Mouse (Mus musculus) intestine, embryonic 16.5 days (tissue): ENCODE results near the gene Wbp1l. TPM values are rescaled to one million over a fixed set of nuclear protein-coding genes. Genes with fewer than 3 reads are reported as not detected.

ENCODE experiments used
- ATAC-seq: fragments of 200-750 bp; cut with Nextera tagmentation; 2 replicates; pipeline ENCODE4 v1.8.0; 2017; ENCODE audit warnings: moderate TSS enrichment, moderate library complexity
- H3K27ac ChIP-seq: fragments of 300-500 bp; sonication (generic); 2 replicates; pipeline ENCODE4 v1.5.1; 2014; ENCODE audit warnings: mild to moderate bottlenecking, low read length
- H3K27me3 ChIP-seq: fragments of 300-500 bp; sonication (generic); replicated peaks from 2 replicates; pipeline ENCODE4 v1.6.1; 2014; ENCODE audit warnings: low read length, control low read depth, mixed read lengths; ENCODE audit not compliant: control insufficient read depth, insufficient read depth
- H3K36me3 ChIP-seq: fragments of 300-500 bp; sonication (generic); 2 replicates; pipeline ENCODE4 v1.6.1; 2014; ENCODE audit warnings: low read length, control low read depth; ENCODE audit not compliant: control insufficient read depth, insufficient read depth
- H3K4me1 ChIP-seq: fragments of 300-500 bp; sonication (generic); 2 replicates; pipeline ENCODE4 v1.6.1; 2014; ENCODE audit warnings: low read length, control low read depth, mixed read lengths; ENCODE audit not compliant: control insufficient read depth, insufficient read depth
- H3K4me2 ChIP-seq: fragments of 300-500 bp; sonication (generic); 2 replicates; pipeline ENCODE4 v1.6.1; 2014; ENCODE audit warnings: low read depth, low read length, control low read depth
- H3K4me3 ChIP-seq: fragments of 300-500 bp; sonication (generic); 2 replicates; pipeline ENCODE4 v1.5.1; 2014; ENCODE audit warnings: mild to moderate bottlenecking, low read length
- H3K9ac ChIP-seq: fragments of 300-500 bp; sonication (generic); 2 replicates; pipeline ENCODE4 v1.6.1; 2014; ENCODE audit warnings: low read depth, low read length
- H3K9me3 ChIP-seq: fragments of 300-500 bp; sonication (generic); 2 replicates; pipeline ENCODE4 v1.6.1; 2016; ENCODE audit warnings: low read length, control low read depth; ENCODE audit not compliant: control insufficient read depth
- WGBS: fragments of 180-500 bp; shearing (Covaris S2); extraction: QIAGEN DNeasy Blood & Tissue Kit; methylation state at CpG from one replicate; pipeline ENCODE4 v1.1.7; 2014; 5-methylcytosine and 5-hydroxymethylcytosine counted together
- polyA plus RNA-seq: library from polyadenylated mRNA; unstranded; fragments of >200 nt; fragmentation: Nextera tagmentation; extraction: Ambion mirVana; gene quantifications from 2 replicates; pipeline ENCODE4 v1.2.1, GENCODE M21; 2015

The Wbp1l gene
- polyA plus RNA-seq, 1 experiment from 2014 or later, result 39.3 TPM

DNA sequence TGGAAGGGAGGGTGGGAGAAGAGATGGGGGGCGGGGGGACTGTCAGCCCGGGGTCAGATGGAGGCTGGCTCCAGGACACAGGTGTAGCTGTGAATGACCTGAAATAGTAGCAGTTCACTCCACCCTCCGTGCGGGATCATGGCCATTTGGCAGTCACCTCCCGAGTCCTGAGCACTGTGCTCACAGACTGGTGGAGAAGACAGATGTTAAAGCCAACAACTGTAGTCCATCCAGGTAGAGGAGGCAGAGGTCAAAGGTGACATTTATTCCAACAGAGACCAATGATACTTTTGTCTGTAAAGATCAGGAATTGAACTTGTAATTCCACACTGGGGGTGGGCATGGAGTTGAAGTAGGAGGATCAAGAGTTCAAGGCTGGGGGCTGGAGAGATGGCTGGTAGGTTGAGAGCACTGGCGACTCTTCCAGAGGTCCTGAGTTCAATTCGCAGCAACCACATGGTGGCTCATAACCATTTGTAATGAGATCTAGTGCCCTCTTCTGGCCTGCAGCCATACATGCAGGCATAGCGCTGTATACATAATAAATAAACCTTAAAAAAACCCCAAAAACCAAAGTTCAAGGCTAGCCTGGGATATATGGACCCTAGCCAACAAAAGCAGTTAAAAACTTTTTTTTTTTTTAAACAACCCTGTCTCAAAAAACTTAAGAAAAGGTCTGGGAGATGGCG, 6.0 kb upstream of the Wbp1l start:
- Histone ChIP-seq H3K9me3 (no peaks in the 10 kb centered on the region), H3K4me3 (no peak overlapping the region), H3K36me3 (0 out of 2 replicates have a peak, but pooled peaks cover 4% of the 10 kb centered on the region), H3K4me2 (no peak overlapping the region), H3K27ac (no peak overlapping the region), H3K9ac (no peak overlapping the region), H3K27me3 (no peaks in the 10 kb centered on the region), H3K4me1 (no peaks in the 10 kb centered on the region)
- 95% methylated on average over 9 of the region's 9 CpGs for WGBS
- no peak for ATAC-seq

DNA sequence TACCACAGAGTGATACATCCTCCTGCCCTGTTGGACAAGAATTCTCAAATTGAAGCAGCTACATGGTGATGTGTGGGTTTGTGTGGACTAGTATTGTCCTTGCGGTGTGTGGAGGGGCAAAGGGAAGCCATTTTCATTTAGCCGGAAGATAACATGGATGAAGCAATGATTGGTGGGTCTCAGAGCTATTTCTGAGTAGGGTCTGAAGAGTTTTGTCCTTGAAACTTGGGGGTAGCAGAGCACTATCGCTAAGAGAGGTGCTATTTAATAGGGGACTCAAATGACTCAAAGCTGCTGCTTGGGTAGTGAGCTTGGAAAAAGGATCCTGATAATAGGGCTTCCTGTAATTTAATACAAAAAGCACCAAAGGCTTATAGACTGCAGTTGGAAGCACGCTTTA, 697 bp upstream of the Wbp1l start:
- 78% methylated on average over 4 of the region's 4 CpGs for WGBS
- H3K27me3 ChIP-seq, result no peaks in the 10 kb centered on the region
- H3K9ac ChIP-seq, result no peak overlapping the region
- H3K27ac ChIP-seq, result peak overlapping the region; percentile 39; the same call in 1 of the 2 replicates
- 0 out of 2 replicates have a peak, but pooled peaks cover 4% of the 10 kb centered on the region for H3K36me3 ChIP-seq
- no peak for ATAC-seq
- peaks cover 21% of the 10 kb centered on the region for H3K4me1 ChIP-seq
- H3K9me3 ChIP-seq, result no peaks in the 10 kb centered on the region
- peak overlapping the region; percentile 20; the same call in 1 of the 2 replicates for H3K4me2 ChIP-seq
- no peak overlapping the region for H3K4me3 ChIP-seq

DNA sequence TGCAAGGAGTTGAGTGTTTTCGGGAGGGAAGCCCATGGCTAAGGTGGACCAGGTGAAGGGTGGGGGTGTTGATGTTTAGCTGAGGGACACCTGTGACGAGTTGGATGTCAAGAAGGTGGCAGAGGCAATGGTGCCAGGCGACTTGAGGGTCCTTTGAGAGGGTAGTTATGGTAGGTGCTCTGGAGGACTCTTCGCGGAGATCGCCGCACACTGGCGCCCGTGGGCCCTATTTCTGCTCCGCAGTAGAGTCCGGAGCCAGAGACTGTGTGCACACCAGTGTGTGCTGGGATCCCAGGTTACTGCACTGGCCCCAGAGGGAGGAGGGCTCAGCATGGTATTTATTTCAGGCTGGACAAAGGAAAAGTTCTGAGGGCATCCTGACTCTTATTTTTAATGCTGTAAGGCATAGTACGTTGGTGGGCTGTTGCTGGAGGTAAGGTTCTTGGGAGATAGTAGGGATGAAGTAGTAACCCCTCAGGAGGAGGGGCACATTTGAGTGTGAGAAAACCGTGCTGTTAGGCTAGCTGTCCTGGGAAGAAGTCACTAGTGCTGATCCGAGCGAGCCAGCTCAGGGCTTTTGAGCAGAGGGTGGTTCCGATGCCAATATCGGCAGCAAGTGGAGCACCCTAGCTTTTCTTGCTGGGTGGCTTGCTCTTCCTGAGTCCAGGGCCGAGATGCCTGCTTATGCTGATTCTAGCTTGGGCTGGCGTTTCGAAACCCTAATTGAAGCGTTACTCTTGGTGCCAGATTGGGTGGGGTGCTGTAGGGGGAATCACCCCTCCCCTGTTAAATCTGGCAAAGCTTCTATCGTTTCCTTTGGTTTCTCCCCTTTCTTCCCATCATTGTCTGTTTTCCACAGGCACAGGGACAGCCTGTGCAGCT, 732 bp downstream of the Wbp1l start:
- H3K4me3 ChIP-seq, result peak overlapping the region; percentile 96
- peak; percentile 27 for ATAC-seq
- peak overlapping the region; percentile 87 for H3K9ac ChIP-seq
- peak overlapping the region; percentile 69 for H3K4me2 ChIP-seq
- no peaks in the 10 kb centered on the region for H3K27me3 ChIP-seq
- peaks cover 21% of the 10 kb centered on the region for H3K4me1 ChIP-seq
- H3K9me3 ChIP-seq, result no peaks in the 10 kb centered on the region
- H3K36me3 ChIP-seq, result no peaks in the 10 kb centered on the region
- WGBS, result 14% methylated on average over 22 of the region's 22 CpGs
- H3K27ac ChIP-seq, result peak overlapping the region; percentile 57

DNA sequence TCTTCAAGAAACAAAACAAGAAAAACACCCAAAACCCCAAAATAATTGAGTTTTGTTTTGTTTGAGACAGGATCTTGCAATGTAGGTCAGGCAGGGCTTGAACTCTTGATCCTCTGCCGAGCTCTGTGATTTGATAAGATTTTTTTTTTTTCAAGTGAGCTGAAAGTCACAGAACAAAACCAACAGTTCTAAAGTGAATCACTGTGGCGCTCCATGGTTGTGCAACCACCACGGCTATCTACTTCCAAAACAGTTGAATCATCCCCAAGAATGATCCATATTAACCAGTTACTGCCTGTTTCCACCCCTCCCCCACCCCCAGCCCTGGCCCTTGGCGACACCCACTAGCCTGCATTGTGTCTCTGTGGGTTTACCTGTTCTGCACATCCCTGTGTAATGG, 1.5 kb downstream of the Wbp1l start:
- H3K9ac ChIP-seq, result peak overlapping the region; percentile 87

DNA sequence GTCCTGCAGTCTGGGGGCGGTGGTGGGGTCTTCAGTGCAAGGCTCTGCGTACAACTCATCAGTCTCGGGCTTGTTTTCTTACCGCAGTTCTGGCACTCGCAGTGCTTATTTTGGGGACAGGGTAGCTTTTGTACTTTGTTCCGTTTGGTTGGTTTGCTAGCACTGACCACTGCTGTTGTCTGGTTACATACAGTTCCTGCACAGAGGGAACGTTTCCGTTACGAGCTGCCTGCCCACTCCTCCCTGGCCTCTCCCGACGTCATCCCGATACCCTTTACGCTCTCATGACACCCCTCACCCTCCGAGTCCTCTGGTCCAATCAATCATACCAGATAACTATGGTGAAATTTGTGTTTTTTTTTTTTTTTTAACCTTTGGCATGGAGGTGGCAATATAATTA, 2.6 kb downstream of the Wbp1l start:
- Histone ChIP-seq H3K9ac (no peak overlapping the region), H3K27ac (no peak overlapping the region), H3K4me3 (no peak overlapping the region), H3K36me3 (no peaks in the 10 kb centered on the region; the same call in 1 of the 2 replicates), H3K27me3 (no peaks in the 10 kb centered on the region), H3K4me1 (peaks cover 21% of the 10 kb centered on the region), H3K4me2 (no peak overlapping the region), H3K9me3 (no peaks in the 10 kb centered on the region)
- ATAC-seq, result no peak
- 69% methylated on average over 14 of the region's 14 CpGs for WGBS

More for the DNA sequence above, 1.5 kb downstream of the Wbp1l start:
- no peak for ATAC-seq
- no peak overlapping the region for H3K27ac ChIP-seq
- no peaks in the 10 kb centered on the region for H3K9me3 ChIP-seq
- H3K36me3 ChIP-seq, result no peaks in the 10 kb centered on the region
- H3K27me3 ChIP-seq, result no peaks in the 10 kb centered on the region
- peaks cover 21% of the 10 kb centered on the region for H3K4me1 ChIP-seq
- 63% methylated on average over 4 of the region's 4 CpGs for WGBS
- H3K4me2 ChIP-seq, result peak overlapping the region; percentile 69
- H3K4me3 ChIP-seq, result no peak overlapping the region

DNA sequence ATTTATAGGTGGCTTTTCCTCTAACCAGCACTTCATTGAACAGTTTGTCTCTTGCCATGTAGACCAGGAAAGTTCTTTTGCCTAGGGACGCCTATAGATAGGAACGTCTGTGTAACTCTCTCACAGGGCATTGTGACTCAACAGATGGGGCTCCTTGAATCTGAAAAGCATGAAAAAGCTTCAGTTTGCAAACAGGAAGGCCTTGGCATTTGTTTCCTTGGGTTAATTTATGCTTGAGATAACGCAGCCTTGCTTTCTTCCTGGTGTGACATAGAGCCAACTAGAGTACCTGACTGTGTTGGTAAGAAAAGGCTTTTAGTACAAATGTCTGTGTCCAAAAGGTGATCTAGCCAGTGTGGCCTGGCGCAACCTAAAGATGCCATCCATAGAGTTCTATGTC, 3.5 kb downstream of the Wbp1l start:
- Histone ChIP-seq H3K4me1 (peaks cover 21% of the 10 kb centered on the region), H3K27ac (no peak overlapping the region), H3K4me2 (no peak overlapping the region), H3K36me3 (peaks cover 3% of the 10 kb centered on the region; the same call in 1 of the 2 replicates), H3K9ac (no peak overlapping the region), H3K27me3 (no peaks in the 10 kb centered on the region), H3K4me3 (no peak overlapping the region), H3K9me3 (no peaks in the 10 kb centered on the region)
- 87% methylated on average over 4 of the region's 4 CpGs for WGBS
- ATAC-seq, result no peak

DNA sequence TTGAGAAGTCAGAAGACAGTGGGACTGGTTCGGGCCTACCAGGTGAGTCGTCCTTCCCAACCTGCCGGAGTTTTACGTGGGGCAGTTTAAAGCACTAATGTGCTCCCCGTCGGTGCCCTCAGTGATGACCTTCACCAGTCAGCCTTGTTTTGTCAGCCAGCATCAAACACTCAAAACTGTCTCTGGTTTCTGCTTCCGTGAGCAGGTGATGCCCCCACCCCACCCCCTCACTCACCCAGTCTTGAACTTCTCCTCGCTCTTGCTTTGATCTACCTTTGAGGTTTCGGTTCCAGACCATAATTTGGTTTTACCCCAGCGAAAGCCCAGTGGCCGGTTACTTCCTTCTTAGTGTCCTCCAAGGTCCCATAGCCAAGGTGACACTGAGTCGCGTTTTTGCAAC, 7.8 kb downstream of the Wbp1l start:
- ATAC-seq, result no peak
- 86% methylated on average over 13 of the region's 13 CpGs for WGBS
- no peak overlapping the region for H3K4me3 ChIP-seq
- H3K9ac ChIP-seq, result no peak overlapping the region
- peaks cover 4% of the 10 kb centered on the region; the same call in 1 of the 2 replicates for H3K4me1 ChIP-seq
- no peak overlapping the region for H3K4me2 ChIP-seq
- no peaks in the 10 kb centered on the region for H3K27me3 ChIP-seq
- H3K27ac ChIP-seq, result no peak overlapping the region
- H3K36me3 ChIP-seq, result peaks cover 7% of the 10 kb centered on the region; the same call in 1 of the 2 replicates
- no peaks in the 10 kb centered on the region for H3K9me3 ChIP-seq

DNA sequence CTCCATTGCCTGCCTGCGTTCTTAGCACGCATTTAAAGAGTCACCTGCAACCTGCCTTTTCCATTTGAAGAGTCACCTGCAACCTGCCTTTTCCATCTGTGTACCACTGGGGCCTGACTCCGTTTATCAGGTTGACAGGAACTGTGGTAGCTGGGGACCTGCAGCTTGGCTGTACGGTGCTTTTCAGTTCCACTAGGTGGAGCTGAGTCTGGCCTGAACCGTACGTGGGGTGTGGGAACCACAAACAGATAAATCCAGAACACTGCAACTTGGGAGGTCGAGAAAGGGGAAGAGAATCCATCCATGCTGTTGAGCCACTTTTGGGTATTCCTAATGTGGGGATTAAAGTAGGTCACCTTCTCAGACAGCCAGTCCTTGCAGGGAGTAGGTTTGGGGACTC, 8.5 kb downstream of the Wbp1l start:
- WGBS, result 49% methylated on average over 7 of the region's 7 CpGs
- no peak overlapping the region for H3K4me3 ChIP-seq
- no peaks in the 10 kb centered on the region for H3K27me3 ChIP-seq
- H3K9ac ChIP-seq, result no peak overlapping the region
- H3K9me3 ChIP-seq, result no peaks in the 10 kb centered on the region
- peaks cover 7% of the 10 kb centered on the region; the same call in 1 of the 2 replicates for H3K36me3 ChIP-seq
- no peak overlapping the region for H3K4me2 ChIP-seq
- H3K27ac ChIP-seq, result no peak overlapping the region
- no peak for ATAC-seq
- no peaks in the 10 kb centered on the region for H3K4me1 ChIP-seq

DNA sequence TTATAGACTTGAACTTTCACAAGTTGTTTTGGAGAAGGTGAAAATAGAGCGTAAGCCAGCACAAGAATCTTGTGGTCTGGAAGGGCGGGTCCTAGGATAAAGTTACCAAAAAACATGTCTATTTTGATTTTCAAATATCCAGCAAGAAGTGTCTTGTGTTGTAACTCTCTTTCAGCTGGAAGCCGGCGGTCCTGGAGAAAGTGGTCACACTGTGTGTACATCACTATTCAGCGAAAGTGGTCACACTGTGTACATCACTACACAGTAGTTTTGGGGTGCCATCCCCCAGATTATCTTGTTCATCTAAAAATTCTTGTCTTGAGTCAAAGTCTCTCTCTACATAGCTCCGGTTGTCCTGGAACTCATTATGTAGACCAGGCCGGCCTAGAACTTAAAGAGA, 9.3 kb downstream of the Wbp1l start:
- WGBS, result 98% methylated on average over 7 of the region's 7 CpGs
- no peak for ATAC-seq
- Histone ChIP-seq H3K9me3 (no peaks in the 10 kb centered on the region), H3K4me1 (no peaks in the 10 kb centered on the region; the same call in 1 of the 2 replicates), H3K4me2 (no peak overlapping the region), H3K27me3 (no peaks in the 10 kb centered on the region), H3K9ac (no peak overlapping the region), H3K27ac (no peak overlapping the region), H3K4me3 (no peak overlapping the region), H3K36me3 (peaks cover 7% of the 10 kb centered on the region; the same call in 1 of the 2 replicates)
